Mouse (Mus musculus): ENCODE measurements around the gene Arl16. TPM values are rescaled to one million over a fixed set of nuclear protein-coding genes. Genes with fewer than 3 reads are reported as not detected.

Arl16 gene
- polyA plus RNA-seq, 1 experiment: 13.6 TPM

- Histone ChIP-seq H3K4me1 (ENCODE audit: control insufficient read depth, insufficient read depth, low read length) (peaks cover 23% of the 10 kb centered on the region), H3K4me3 (ENCODE audit: insufficient read depth, low read length) (no peak overlapping the region), H3K27ac (ENCODE audit: insufficient read depth, low read depth, low read length) (no peak overlapping the region)
- TF ChIP-seq CTCF (IDR thresholded peaks at IDR 0.05; ENCODE audit: low read depth, low read length) (no peak), POLR2A (IDR thresholded peaks at IDR 0.05; ENCODE audit: borderline replicate concordance, low read depth, low read length) (no peak)
These were observed 12.0 kb downstream of the Arl16 start for GRCm38 (mm10) chr11:120455413-120455812.

- H3K4me3 ChIP-seq (ENCODE audit: insufficient read depth, low read length): no peak overlapping the region
- no peak for TF ChIP-seq CTCF (IDR thresholded peaks at IDR 0.05; ENCODE audit: low read depth, low read length)
- no peak for TF ChIP-seq POLR2A (IDR thresholded peaks at IDR 0.05; ENCODE audit: borderline replicate concordance, low read depth, low read length)
- no peak overlapping the region for H3K27ac ChIP-seq (ENCODE audit: insufficient read depth, low read depth, low read length)
- H3K4me1 ChIP-seq (ENCODE audit: control insufficient read depth, insufficient read depth, low read length): peaks cover 23% of the 10 kb centered on the region
These were observed 12.4 kb downstream of the Arl16 start for GRCm38 (mm10) chr11:120454965-120455364.

- Histone ChIP-seq H3K4me1 (ENCODE audit: control insufficient read depth, insufficient read depth, low read length) (peaks cover 23% of the 10 kb centered on the region), H3K27ac (ENCODE audit: insufficient read depth, low read depth, low read length) (peak within 1 kb of the TSS; percentile 3; the same call in 1 of the 2 replicates), H3K4me3 (ENCODE audit: insufficient read depth, low read length) (no peak within 1 kb of the TSS)
- TF ChIP-seq CTCF (IDR thresholded peaks at IDR 0.05; ENCODE audit: low read depth, low read length): no peak
- TF ChIP-seq POLR2A (IDR thresholded peaks at IDR 0.05; ENCODE audit: borderline replicate concordance, low read depth, low read length): no peak
These were observed 14.1 kb downstream of the Arl16 start, which contains the start of gene Pde6g for GRCm38 (mm10) chr11:120453306-120453705. Gene Pde6g (minus strand): TSS chr11:120453500.

GRCm38 (mm10) chr11:120452246-120452645 is 15.2 kb downstream of the Arl16 start:
- H3K27ac ChIP-seq (ENCODE audit: insufficient read depth, low read depth, low read length): no peak overlapping the region
- peaks cover 23% of the 10 kb centered on the region for H3K4me1 ChIP-seq (ENCODE audit: control insufficient read depth, insufficient read depth, low read length)
- no peak overlapping the region for H3K4me3 ChIP-seq (ENCODE audit: insufficient read depth, low read length)
- TF ChIP-seq CTCF (IDR thresholded peaks at IDR 0.05; ENCODE audit: low read depth, low read length) (no peak), POLR2A (IDR thresholded peaks at IDR 0.05; ENCODE audit: borderline replicate concordance, low read depth, low read length) (no peak)

- TF ChIP-seq POLR2A (IDR thresholded peaks at IDR 0.05; ENCODE audit: borderline replicate concordance, low read depth, low read length): no peak
- TF ChIP-seq CTCF (IDR thresholded peaks at IDR 0.05; ENCODE audit: low read depth, low read length): no peak
- no peak overlapping the region for H3K4me3 ChIP-seq (ENCODE audit: insufficient read depth, low read length)
- H3K4me1 ChIP-seq (ENCODE audit: control insufficient read depth, insufficient read depth, low read length): peaks cover 30% of the 10 kb centered on the region
- no peak overlapping the region for H3K27ac ChIP-seq (ENCODE audit: insufficient read depth, low read depth, low read length)
These were observed 20.2 kb downstream of the Arl16 start for GRCm38 (mm10) chr11:120447179-120447578.

- Histone ChIP-seq H3K4me1 (ENCODE audit: control insufficient read depth, insufficient read depth, low read length) (peaks cover 26% of the 10 kb centered on the region), H3K4me3 (ENCODE audit: insufficient read depth, low read length) (no peak overlapping the region), H3K27ac (ENCODE audit: insufficient read depth, low read depth, low read length) (no peak overlapping the region)
- TF ChIP-seq POLR2A (IDR thresholded peaks at IDR 0.05; ENCODE audit: borderline replicate concordance, low read depth, low read length) (no peak), CTCF (IDR thresholded peaks at IDR 0.05; ENCODE audit: low read depth, low read length) (no peak)
These were observed 21.9 kb downstream of the Arl16 start for GRCm38 (mm10) chr11:120445475-120445874.

GRCm38 (mm10) chr11:120444106-120444505 is 23.3 kb downstream of the Arl16 start:
- TF ChIP-seq POLR2A (IDR thresholded peaks at IDR 0.05; ENCODE audit: borderline replicate concordance, low read depth, low read length) (no peak), CTCF (IDR thresholded peaks at IDR 0.05; ENCODE audit: low read depth, low read length) (no peak)
- Histone ChIP-seq H3K4me1 (ENCODE audit: control insufficient read depth, insufficient read depth, low read length) (peaks cover 26% of the 10 kb centered on the region), H3K4me3 (ENCODE audit: insufficient read depth, low read length) (no peak overlapping the region), H3K27ac (ENCODE audit: insufficient read depth, low read depth, low read length) (peak overlapping the region; percentile 5; the same call in 1 of the 2 replicates)

GRCm38 (mm10) chr11:120442765-120443280 is 24.6 kb downstream of the Arl16 start:
- Histone ChIP-seq H3K4me1 (ENCODE audit: control insufficient read depth, insufficient read depth, low read length) (peaks cover 27% of the 10 kb centered on the region), H3K4me3 (ENCODE audit: insufficient read depth, low read length) (no peak overlapping the region), H3K27ac (ENCODE audit: insufficient read depth, low read depth, low read length) (no peak overlapping the region)
- TF ChIP-seq CTCF (IDR thresholded peaks at IDR 0.05; ENCODE audit: low read depth, low read length) (no peak), POLR2A (IDR thresholded peaks at IDR 0.05; ENCODE audit: borderline replicate concordance, low read depth, low read length) (no peak)

- Histone ChIP-seq H3K4me1 (ENCODE audit: control insufficient read depth, insufficient read depth, low read length) (peaks cover 27% of the 10 kb centered on the region), H3K4me3 (ENCODE audit: insufficient read depth, low read length) (no peak within 1 kb of the TSS), H3K27ac (ENCODE audit: insufficient read depth, low read depth, low read length) (no peak within 1 kb of the TSS)
- no peak for TF ChIP-seq POLR2A (IDR thresholded peaks at IDR 0.05; ENCODE audit: borderline replicate concordance, low read depth, low read length)
- TF ChIP-seq CTCF (IDR thresholded peaks at IDR 0.05; ENCODE audit: low read depth, low read length): no peak
These were observed 25.1 kb downstream of the Arl16 start, which contains the start of gene Tspan10 for GRCm38 (mm10) chr11:120442344-120442743. Gene Tspan10 (plus strand): TSS chr11:120442644.

- peak overlapping the region; percentile 37; the same call in 1 of the 2 replicates for H3K27ac ChIP-seq (ENCODE audit: insufficient read depth, low read depth, low read length)
- no peak for TF ChIP-seq POLR2A (IDR thresholded peaks at IDR 0.05; ENCODE audit: borderline replicate concordance, low read depth, low read length)
- TF ChIP-seq CTCF (IDR thresholded peaks at IDR 0.05; ENCODE audit: low read depth, low read length): no peak
- H3K4me1 ChIP-seq (ENCODE audit: control insufficient read depth, insufficient read depth, low read length): peaks cover 9% of the 10 kb centered on the region
- peak overlapping the region; percentile 79 for H3K4me3 ChIP-seq (ENCODE audit: insufficient read depth, low read length)
These were observed 29.5 kb downstream of the Arl16 start for GRCm38 (mm10) chr11:120437857-120438385.
